Mouse (Mus musculus): ENCODE data around the gene Sycp2.

Sycp2 gene

DNA sequence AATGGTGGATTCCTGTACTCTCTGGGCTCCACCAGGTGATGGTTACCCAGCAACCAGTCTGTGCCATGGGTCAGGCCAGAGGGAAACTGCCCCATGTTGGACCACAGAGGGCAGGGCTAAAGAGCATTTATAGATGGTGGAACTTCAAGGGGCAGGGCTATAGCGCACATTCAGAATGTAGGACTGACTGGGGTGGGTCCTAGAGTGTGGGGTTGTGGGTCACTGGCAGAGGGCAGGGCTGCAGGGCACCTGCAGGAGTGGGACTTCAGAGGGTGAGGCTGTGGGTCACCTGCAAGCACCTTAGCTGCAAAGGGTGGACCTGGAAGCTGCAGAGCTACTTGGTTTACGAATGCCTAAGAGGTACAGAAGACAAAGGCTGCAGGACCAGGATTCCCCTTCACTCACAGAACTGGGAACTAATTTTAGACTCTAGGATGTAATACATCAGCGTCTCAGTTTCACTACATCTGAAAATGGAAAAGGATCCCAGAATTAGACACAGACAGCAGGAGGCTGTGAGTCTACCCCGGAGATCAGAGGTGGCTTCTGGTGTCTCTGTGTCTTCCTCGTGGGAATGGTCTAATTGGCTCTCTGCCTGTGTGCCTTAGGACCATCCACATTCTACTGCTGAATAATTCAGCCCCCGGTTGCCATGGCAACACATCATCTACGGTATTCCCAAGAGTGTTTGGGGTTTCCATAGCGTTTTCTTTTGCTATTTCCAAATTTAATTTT, 103.9 kb downstream of the Sycp2 start:
- in situ Hi-C loops (cut with MboI, MseI): no loop called here

All from T-helper 2 cell (primary cell).